Mouse (Mus musculus) urinary bladder, postnatal 10 days (tissue): ENCODE results near the gene 2010003K11Rik.
"Not testable (repeated sequence)": the region's sequence is repeated elsewhere in the genome, so short reads cannot be mapped to it uniquely, and the experiment has no call there.

ENCODE experiments used
- DNase-seq: peaks from one replicate; pipeline ENCODE4 v3.0.0; 2022; ENCODE audit warnings: low spot score

The 2010003K11Rik gene

GRCm38 (mm10) chr19:4461981-4462380, 36.4 kb downstream of the 2010003K11Rik start:
- DNase-seq, result no peak

GRCm38 (mm10) chr19:4456227-4456626, 42.2 kb downstream of the 2010003K11Rik start:
- no peak for DNase-seq

- no peak for DNase-seq
Observed at GRCm38 (mm10) chr19:4455071-4455800, 43.1 kb downstream of the 2010003K11Rik start.

GRCm38 (mm10) chr19:4454040-4454439, 44.3 kb downstream of the 2010003K11Rik start:
- not testable (repeated sequence) for DNase-seq

- DNase-seq, result no peak
Observed at GRCm38 (mm10) chr19:4452525-4452924, 45.9 kb downstream of the 2010003K11Rik start.

GRCm38 (mm10) chr19:4451965-4452364, 46.4 kb downstream of the 2010003K11Rik start:
- no peak for DNase-seq

- no peak for DNase-seq
Observed at GRCm38 (mm10) chr19:4451098-4451497, 47.3 kb downstream of the 2010003K11Rik start.

GRCm38 (mm10) chr19:4450666-4451065, 47.7 kb downstream of the 2010003K11Rik start:
- no peak for DNase-seq

- no peak for DNase-seq
Observed at GRCm38 (mm10) chr19:4449230-4449629, 49.2 kb downstream of the 2010003K11Rik start.

GRCm38 (mm10) chr19:4447445-4447844, 50.9 kb downstream of the 2010003K11Rik start:
- no peak for DNase-seq
